Mouse (Mus musculus) forebrain, embryonic 13.5 days (tissue): ENCODE results near the gene Arf1. TPM values are rescaled to one million over a fixed set of nuclear protein-coding genes. Genes with fewer than 3 reads are reported as not detected.

Source experiments
- ATAC-seq: fragments of 200-750 bp; cut with Nextera tagmentation; 2 replicates; pipeline ENCODE4 v1.8.0; 2017
- H3K27ac ChIP-seq: fragments of 300-500 bp; sonication (generic); 2 replicates; pipeline ENCODE4 v1.5.1; 2015; ENCODE audit warnings: inconsistent platforms, mild to moderate bottlenecking, moderate library complexity
- H3K27me3 ChIP-seq: fragments of 300-500 bp; sonication (generic); 2 replicates; pipeline ENCODE4 v1.6.1; 2015; ENCODE audit warnings: mild to moderate bottlenecking, inconsistent platforms
- H3K36me3 ChIP-seq: fragments of 300-500 bp; sonication (generic); 2 replicates; pipeline ENCODE4 v1.6.1; 2015; ENCODE audit warnings: mild to moderate bottlenecking, inconsistent platforms; ENCODE audit not compliant: poor library complexity, severe bottlenecking
- H3K4me1 ChIP-seq: fragments of 300-500 bp; sonication (generic); 2 replicates; pipeline ENCODE4 v1.6.1; 2015; ENCODE audit warnings: inconsistent platforms
- H3K4me2 ChIP-seq: fragments of 300-500 bp; sonication (generic); 2 replicates; pipeline ENCODE4 v1.6.1; 2015; ENCODE audit warnings: inconsistent platforms, mild to moderate bottlenecking, moderate library complexity
- H3K4me3 ChIP-seq: fragments of 300-500 bp; sonication (generic); 2 replicates; pipeline ENCODE4 v1.5.1; 2015; ENCODE audit warnings: mild to moderate bottlenecking, inconsistent platforms
- H3K9ac ChIP-seq: fragments of 300-500 bp; sonication (generic); 2 replicates; pipeline ENCODE4 v1.6.1; 2015; ENCODE audit warnings: mild to moderate bottlenecking, inconsistent platforms
- H3K9me3 ChIP-seq: fragments of 300-500 bp; sonication (generic); replicated peaks from 2 replicates; pipeline ENCODE4 v1.6.1; 2016; ENCODE audit warnings: inconsistent platforms
- WGBS: fragments of 180-500 bp; shearing (Covaris S2); methylation state at CpG from one replicate; pipeline ENCODE4 v1.1.7; 2015; 5-methylcytosine and 5-hydroxymethylcytosine counted together
- polyA plus RNA-seq: library from polyadenylated mRNA; unstranded; fragments of >200 nt; fragmentation: Nextera tagmentation; extraction: Ambion mirVana; gene quantifications from 2 replicates; pipeline ENCODE4 v1.2.1, GENCODE M21; 2015

Arf1 gene
- polyA plus RNA-seq, 1 experiment from 2014 or later, result 570 TPM

DNA sequence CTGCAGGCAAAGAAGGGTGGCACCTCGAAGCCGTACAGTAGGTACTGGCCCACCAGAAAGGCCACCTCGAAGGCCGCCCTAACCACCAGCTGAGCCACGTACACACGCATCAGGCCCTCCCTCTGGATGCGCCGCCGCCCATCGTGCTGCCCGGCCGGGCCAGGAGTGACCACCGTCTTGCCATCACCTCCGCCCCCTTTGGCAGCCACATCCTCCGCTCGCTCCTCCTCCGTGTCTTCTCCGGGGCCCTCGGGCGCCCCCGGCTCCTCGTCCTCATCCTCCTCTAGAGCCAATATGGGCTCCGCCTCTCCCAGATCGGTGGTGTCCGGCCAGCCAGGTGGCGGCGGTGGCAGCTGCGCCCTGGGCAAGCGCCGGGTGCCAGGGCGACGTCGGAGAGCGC lies 51.1 kb downstream of the Arf1 start:
- no peak overlapping the region for H3K4me2 ChIP-seq
- no peaks in the 10 kb centered on the region for H3K4me1 ChIP-seq
- H3K27me3 ChIP-seq, result peaks cover 63% of the 10 kb centered on the region
- no peak overlapping the region for H3K27ac ChIP-seq
- no peak for ATAC-seq
- no peaks in the 10 kb centered on the region for H3K36me3 ChIP-seq
- WGBS, result 8% methylated on average over 34 of the region's 34 CpGs
- H3K4me3 ChIP-seq, result 0 out of 2 replicates have a peak overlapping the region, but pooled peaks have one; percentile 3
- H3K9ac ChIP-seq, result no peak overlapping the region
- H3K9me3 ChIP-seq, result no peaks in the 10 kb centered on the region

DNA sequence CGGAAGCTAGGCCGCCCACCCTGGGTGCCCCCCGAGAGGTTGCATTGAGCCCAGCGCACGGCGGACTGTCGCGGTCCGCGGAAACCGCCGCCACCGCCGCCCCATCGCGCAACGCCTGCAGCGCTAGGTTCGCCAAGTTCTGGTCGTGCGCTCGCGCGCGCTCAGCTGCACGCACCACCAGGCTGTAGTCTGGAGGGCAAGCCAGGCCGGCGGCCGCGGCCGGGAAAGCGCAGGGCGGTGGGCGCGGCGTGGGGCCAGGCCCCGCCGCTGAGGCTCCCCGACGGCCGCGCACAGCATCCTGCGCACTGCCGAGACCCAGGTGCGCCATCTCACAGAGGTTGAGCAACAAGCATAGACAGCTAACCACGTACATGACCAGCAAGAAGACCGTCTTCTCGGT lies 51.6 kb downstream of the Arf1 start:
- WGBS, result 2% methylated on average over 48 of the region's 48 CpGs
- peaks cover 63% of the 10 kb centered on the region for H3K27me3 ChIP-seq
- H3K36me3 ChIP-seq, result no peaks in the 10 kb centered on the region
- no peaks in the 10 kb centered on the region for H3K9me3 ChIP-seq
- ATAC-seq, result no peak
- H3K4me2 ChIP-seq, result 0 out of 2 replicates have a peak overlapping the region, but pooled peaks have one; percentile 12
- no peaks in the 10 kb centered on the region for H3K4me1 ChIP-seq
- H3K9ac ChIP-seq, result no peak overlapping the region
- H3K27ac ChIP-seq, result no peak overlapping the region
- H3K4me3 ChIP-seq, result 0 out of 2 replicates have a peak overlapping the region, but pooled peaks have one; percentile 3

DNA sequence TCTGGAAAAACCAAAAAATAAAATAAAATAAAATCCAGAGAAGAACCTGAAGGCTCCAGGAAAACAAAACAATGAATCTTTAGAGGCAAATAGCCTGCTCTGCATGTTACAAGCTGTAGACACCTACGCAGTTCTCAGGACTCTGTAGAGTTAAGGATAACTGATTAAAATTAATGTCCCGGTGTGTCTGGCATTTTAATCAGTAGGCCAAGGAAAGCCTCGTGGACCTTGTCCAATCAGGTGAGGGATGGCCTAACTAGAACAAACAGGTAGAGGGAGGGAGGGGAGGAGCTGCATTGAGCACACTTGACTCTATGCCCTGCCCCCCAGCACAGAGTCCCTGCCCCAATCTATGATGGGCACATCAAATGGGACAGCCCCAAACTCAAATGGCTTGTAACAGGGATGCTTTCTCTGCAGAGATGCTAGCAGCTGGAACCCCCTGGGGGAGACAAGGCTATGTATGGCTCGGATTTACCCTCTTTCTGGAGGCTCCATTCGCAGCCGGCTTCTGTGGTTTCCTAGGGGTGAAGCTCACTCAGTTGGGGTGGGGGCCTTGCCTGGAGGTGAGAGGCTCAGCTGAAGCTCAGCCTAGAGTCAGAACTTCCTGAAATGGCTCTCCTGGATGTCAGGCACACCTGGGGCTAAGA lies 53.8 kb downstream of the Arf1 start:
- peaks cover 59% of the 10 kb centered on the region for H3K27me3 ChIP-seq
- no peak for ATAC-seq
- no peak overlapping the region for H3K9ac ChIP-seq
- H3K4me3 ChIP-seq, result no peak overlapping the region
- no peak overlapping the region for H3K27ac ChIP-seq
- no peaks in the 10 kb centered on the region for H3K4me1 ChIP-seq
- no peaks in the 10 kb centered on the region for H3K36me3 ChIP-seq
- H3K4me2 ChIP-seq, result no peak overlapping the region
- WGBS, result 57% methylated on average over 6 of the region's 6 CpGs
- no peaks in the 10 kb centered on the region for H3K9me3 ChIP-seq

DNA sequence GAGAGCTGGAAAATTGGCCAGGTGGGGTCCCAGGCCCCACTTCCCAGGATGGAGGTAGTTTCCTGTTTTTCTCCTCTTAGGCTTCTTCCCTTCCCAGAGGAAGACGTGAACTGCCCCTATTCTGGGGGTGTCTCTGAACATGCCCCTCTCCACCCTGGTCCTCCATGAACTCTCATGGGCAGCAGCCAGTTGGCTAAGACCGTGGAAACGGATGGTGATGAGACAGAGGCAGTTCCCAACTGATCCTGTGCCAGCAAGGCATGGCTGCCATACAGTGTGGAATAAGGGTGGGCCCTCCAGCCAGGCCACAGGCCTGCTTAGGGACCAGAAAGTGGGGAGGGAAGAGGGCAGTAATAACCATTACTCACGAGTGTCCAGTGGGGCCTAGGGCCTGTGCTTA lies 57.5 kb downstream of the Arf1 start:
- Histone ChIP-seq H3K9ac (no peak overlapping the region), H3K36me3 (no peaks in the 10 kb centered on the region), H3K4me3 (no peak overlapping the region), H3K9me3 (no peaks in the 10 kb centered on the region), H3K4me2 (no peak overlapping the region), H3K4me1 (no peaks in the 10 kb centered on the region), H3K27ac (no peak overlapping the region), H3K27me3 (peaks cover 22% of the 10 kb centered on the region)
- ATAC-seq, result no peak
- 72% methylated on average over 4 of the region's 4 CpGs for WGBS

DNA sequence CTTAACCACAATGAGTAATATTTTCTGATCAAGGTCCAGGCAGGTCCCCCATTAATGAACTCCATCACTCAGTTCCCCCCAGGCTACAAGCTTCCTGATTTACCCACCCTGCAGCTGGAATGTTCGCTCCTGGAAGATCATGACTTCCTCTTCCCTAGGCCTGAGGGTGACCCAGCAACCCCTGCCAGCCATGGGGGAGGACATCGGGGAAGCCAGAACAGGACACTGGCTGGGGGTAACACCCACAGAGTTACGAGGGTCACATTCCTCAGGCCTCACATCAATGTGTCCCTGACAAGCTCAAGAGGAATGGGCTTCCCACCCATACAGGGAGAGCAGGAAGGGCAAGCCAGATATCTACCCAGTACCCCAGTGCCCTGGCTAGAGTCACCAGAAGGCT lies 58.3 kb downstream of the Arf1 start:
- ATAC-seq, result no peak
- Histone ChIP-seq H3K4me1 (no peaks in the 10 kb centered on the region), H3K9ac (no peak overlapping the region), H3K27me3 (peaks cover 14% of the 10 kb centered on the region), H3K4me2 (no peak overlapping the region), H3K4me3 (no peak overlapping the region), H3K9me3 (no peaks in the 10 kb centered on the region), H3K27ac (no peak overlapping the region), H3K36me3 (no peaks in the 10 kb centered on the region)
- WGBS, result 84% methylated on average over 3 of the region's 3 CpGs

DNA sequence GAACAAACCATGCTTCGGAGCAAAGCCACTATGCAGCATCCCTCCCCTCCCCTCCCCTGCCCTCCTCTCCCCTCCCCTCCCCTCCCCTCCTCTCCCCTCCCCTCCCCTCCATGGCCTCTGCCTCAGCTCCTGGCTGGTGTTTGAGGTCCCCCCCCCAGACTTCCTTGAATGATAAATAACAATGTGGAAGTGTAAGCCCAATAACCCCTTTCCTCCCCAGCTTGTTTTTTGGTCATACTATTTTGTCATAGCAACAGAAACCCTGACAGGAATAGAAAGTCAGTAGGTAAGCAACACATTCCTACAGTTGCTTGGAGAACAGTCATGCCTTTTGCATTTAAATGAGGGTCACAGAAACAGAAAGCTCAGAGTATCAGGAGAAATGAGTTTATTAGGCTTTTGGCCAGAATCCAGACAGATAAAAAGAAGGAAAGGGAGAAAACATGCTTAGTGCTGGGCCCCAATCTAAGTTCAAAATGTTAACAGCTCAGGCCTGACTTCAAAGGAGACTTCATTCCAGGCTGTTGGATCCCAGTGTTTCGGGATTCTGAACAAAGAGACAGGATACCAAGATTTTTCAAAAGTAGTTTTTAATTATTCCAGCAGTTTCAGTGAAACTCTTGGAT lies 62.3 kb downstream of the Arf1 start:
- H3K36me3 ChIP-seq, result no peaks in the 10 kb centered on the region
- WGBS, result 34% methylated on average over 2 of the region's 2 CpGs
- no peaks in the 10 kb centered on the region for H3K9me3 ChIP-seq

DNA sequence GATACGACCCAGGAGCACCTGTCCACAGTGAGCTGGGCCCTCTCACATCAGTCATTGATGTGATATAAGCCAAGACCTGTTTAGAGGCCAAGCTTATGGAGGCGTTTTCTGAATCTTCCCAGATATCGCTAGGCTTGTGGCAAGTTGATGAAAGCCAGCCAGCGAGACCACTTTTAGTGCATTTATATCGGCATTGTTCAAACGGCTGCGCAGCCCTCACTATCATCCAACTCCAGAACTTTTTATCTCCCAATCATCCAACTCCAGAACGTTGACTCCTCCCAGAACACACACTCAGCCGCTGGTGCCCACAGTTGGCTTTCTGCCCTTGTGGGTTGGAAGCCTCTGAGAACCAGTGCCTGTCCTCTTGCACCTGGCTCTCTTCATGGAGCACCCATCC lies 63.7 kb downstream of the Arf1 start:
- Histone ChIP-seq H3K4me1 (peaks cover 17% of the 10 kb centered on the region), H3K4me2 (peak overlapping the region; percentile 67), H3K27ac (no peak overlapping the region; the same call in 1 of the 2 replicates), H3K9me3 (no peaks in the 10 kb centered on the region), H3K27me3 (no peaks in the 10 kb centered on the region), H3K4me3 (0 out of 2 replicates have a peak overlapping the region, but pooled peaks have one; percentile 72), H3K9ac (no peak overlapping the region), H3K36me3 (no peaks in the 10 kb centered on the region)
- WGBS, result 91% methylated on average over 9 of the region's 9 CpGs
- no peak for ATAC-seq

More for the DNA sequence above, 62.3 kb downstream of the Arf1 start:
- H3K4me1 ChIP-seq, result peaks cover 17% of the 10 kb centered on the region
- H3K27me3 ChIP-seq, result 0 out of 2 replicates have a peak, but pooled peaks cover 4% of the 10 kb centered on the region
- H3K4me2 ChIP-seq, result no peak overlapping the region
- no peak overlapping the region for H3K9ac ChIP-seq
- H3K27ac ChIP-seq, result no peak overlapping the region
- H3K4me3 ChIP-seq, result no peak overlapping the region
- ATAC-seq, result no peak

DNA sequence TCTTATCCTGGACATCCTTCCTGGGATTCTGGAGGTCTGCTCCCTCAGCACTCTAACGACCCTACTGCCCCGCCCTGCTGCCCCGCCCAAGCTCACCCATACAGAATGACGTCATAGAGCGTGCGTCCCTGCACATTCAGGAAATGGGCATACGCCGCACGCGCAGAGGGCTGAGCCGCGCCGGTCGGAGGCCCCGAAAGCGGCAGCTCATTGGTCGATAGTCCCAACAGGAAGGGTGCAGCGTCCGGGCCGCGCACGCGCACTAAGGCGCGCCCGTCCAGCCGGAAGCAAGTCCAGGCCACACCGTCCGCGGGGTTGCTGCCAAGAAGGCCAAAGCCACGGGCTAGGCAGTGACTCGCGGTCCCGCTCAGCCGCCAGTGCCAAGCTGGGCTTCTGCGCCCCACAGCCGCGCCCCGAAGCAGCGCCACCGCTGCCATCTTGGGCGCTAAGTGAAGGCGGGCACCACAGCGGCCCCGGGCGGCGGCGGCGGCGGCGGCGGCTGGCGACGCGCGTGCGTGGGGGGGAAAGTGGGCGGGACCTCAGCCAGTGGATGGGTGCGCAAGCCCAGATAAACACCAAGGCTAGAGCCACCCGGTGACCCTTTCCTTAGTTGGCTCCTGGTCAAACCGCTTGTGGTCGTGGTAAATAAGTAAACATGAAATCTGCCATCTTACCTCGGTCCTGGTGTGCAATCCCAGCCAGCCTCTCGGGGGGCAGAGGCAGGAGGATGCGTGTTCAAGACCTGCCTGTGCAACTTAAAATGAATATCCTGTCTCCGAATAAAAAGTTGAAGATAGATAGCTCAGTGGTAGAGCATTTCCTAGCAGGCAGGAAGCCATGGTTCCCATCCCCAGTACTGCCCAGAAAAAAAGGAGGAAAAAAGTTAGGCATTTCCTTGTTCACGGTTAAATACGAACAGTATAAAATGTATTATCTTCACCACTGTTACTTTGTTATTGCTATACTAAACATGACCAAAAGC lies 64.5 kb downstream of the Arf1 start, which contains the start of gene Iba57:
Iba57 (minus strand) TSS at position 485 of the 982 bp plus-strand sequence.
- Histone ChIP-seq H3K27ac (peak within 1 kb of the TSS; percentile 99), H3K9me3 (no peaks in the 10 kb centered on the region), H3K9ac (peak within 1 kb of the TSS; percentile 84), H3K27me3 (no peaks in the 10 kb centered on the region), H3K4me3 (peak within 1 kb of the TSS; percentile 72), H3K36me3 (peaks cover 5% of the 10 kb centered on the region), H3K4me1 (peaks cover 17% of the 10 kb centered on the region), H3K4me2 (peak within 1 kb of the TSS; percentile 67)
- WGBS, result 4% methylated on average over 61 of the region's 68 CpGs
- ATAC-seq, result peak; percentile 99

DNA sequence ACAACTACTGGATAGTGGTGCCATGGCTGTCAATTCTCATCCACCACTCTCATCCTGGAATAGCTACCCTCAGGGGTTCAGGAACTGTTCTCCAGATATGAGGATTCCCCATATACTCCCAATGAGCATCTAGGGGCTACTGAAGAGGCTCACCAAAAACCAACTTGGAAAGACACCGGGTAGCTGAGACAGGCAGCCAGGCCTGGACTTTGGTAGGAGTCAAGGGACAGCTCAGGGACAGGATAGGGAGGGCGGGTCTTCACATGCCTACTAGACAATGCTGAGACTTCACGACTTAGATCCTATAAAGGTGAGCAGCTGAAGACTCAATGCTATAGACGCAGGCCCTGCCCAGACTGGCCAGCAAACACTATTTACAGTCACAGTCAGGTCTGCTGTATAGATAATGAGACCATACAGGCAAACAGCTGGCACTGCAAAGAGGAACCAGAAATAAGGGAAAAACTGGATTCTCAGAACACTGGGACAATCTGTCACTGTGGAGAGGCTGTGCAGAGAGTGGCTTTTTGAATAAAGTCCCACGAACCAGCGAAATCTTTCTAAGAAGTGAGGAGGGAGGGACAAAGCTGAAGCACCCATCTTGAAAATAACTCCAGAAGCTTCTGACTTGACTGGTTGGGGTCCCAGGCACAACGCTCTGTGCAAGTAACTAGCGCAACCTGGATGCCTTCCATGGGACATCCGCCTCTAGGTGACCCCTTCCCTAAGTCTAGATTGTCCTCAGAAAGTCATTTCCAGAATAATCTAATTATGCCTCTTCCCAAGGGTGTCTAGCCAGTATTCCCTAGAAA lies 65.4 kb downstream of the Arf1 start:
- Histone ChIP-seq H3K4me3 (peak overlapping the region; percentile 72), H3K4me2 (peak overlapping the region; percentile 67), H3K27me3 (no peaks in the 10 kb centered on the region), H3K9me3 (no peaks in the 10 kb centered on the region), H3K4me1 (peaks cover 17% of the 10 kb centered on the region), H3K36me3 (peaks cover 14% of the 10 kb centered on the region), H3K27ac (peak overlapping the region; percentile 99), H3K9ac (peak overlapping the region; percentile 60)
- 57% methylated on average over 9 of the region's 9 CpGs for WGBS
- no peak for ATAC-seq
